Mouse (Mus musculus) brain, embryonic 14.5 days (tissue): ENCODE measurements around the gene Dtx2.

Experiments used
- CTCF ChIP-seq: fragments of 200-500 bp; IDR thresholded peaks from 2 replicates; pipeline ENCODE4 v1.5.1; 2012; ENCODE audit warnings: inconsistent platforms, mild to moderate bottlenecking, moderate library complexity, borderline replicate concordance; ENCODE audit not compliant: insufficient read depth, insufficient read length; ENCODE audit errors: extremely low read depth
- POLR2A ChIP-seq: fragments of 200-500 bp; IDR thresholded peaks from 2 replicates; pipeline ENCODE4 v1.6.1; 2012; ENCODE audit warnings: mild to moderate bottlenecking, inconsistent platforms, borderline replicate concordance; ENCODE audit not compliant: poor library complexity, insufficient read depth, insufficient read length, severe bottlenecking; ENCODE audit errors: extremely low read depth

GRCm38 (mm10) chr5:135965501-135965930 is 29.1 kb upstream of the Dtx2 start:
- TF ChIP-seq POLR2A (no peak), CTCF (no peak)
